Mouse (Mus musculus): ENCODE data around the gene Ccr1l1.

- TF ChIP-seq CTCF (conservative IDR thresholded peaks at IDR 0.05; ENCODE audit: insufficient read depth, insufficient read length, low read depth, low read length): no peak
- no peak for TF ChIP-seq POLR2A (IDR thresholded peaks at IDR 0.05; ENCODE audit: low read depth, low read length)
Observed at GRCm38 (mm10) chr9:123942025-123942424, 36.2 kb downstream of the Ccr1l1 start.

All from kidney, adult 2 months (tissue).